In the genomic region with DNA sequence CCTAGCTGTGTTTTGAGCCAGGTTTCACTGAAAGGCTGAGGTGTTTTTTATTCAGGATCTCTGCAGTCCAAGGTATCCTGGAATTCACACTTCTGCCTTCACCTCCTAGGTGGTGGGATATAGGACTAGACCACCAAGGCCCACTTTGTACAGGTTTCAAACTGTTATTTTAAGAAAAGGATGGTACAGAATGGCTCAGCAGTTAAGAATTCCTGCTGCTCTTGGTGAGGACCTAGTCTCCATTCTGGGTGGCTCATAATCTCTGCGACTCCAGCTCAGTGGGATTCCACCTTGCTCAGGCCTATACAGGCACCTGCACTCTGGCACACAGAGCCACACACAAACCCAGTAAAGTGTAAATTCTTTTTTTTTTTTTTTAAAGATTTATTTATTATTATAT, we compare ENCODE assay signal across 16 mouse cellular contexts. TPM values are rescaled to one million over a fixed set of nuclear protein-coding genes. Genes with fewer than 3 reads are reported as not detected.
DNase-seq lines count a peak whose midpoint lies in the region; ATAC-seq and TF ChIP-seq lines count a peak whose summit lies in the region.
"Had no signal": no experiment of that assay in that cellular context is flagged by ENCODE, and none has a peak within 500 bp of the region (broad histone marks: within the 10 kb centered on the region; RNA-seq: fewer than 3 reads in every experiment).

No protein-coding gene starts in this region.

- no peaks in the 10 kb centered on the region for H3K9me3 ChIP-seq in erythroblast, embryonic 14.5 days (ENCODE audit: control insufficient read depth, low read length)
- no peaks in the 10 kb centered on the region for H3K9me3 ChIP-seq in intestine, embryonic 16.5 days (ENCODE audit: control insufficient read depth, low read length)
- no peaks in the 10 kb centered on the region for H3K9me3 ChIP-seq in intestine, postnatal 0 days (ENCODE audit: control insufficient read depth)
- H3K9me3 ChIP-seq in midbrain, embryonic 13.5 days = no peaks in the 10 kb centered on the region
- H3K9me3 ChIP-seq in midbrain, embryonic 14.5 days (ENCODE audit: control insufficient read depth, low read length) = no peaks in the 10 kb centered on the region
- H3K9me3 ChIP-seq in liver, embryonic 16.5 days (replicated peaks; ENCODE audit: control insufficient read depth, low read length) = no peaks in the 10 kb centered on the region
- H3K9me3 ChIP-seq: forebrain, embryonic 12.5 days; heart, embryonic 10.5 days; hindbrain, embryonic 12.5 days; midbrain, embryonic 12.5 days had no signal

- H3K4me1 ChIP-seq in erythroblast, embryonic 14.5 days (ENCODE audit: control insufficient read depth) = peaks cover 47% of the 10 kb centered on the region
- peaks cover 16% of the 10 kb centered on the region for H3K4me1 ChIP-seq in intestine, embryonic 16.5 days (ENCODE audit: control insufficient read depth, insufficient read depth, low read length)
- H3K4me1 ChIP-seq in intestine, postnatal 0 days (replicated peaks; ENCODE audit: control insufficient read depth, insufficient read depth, low read length) = no peaks in the 10 kb centered on the region
- H3K4me1 ChIP-seq in midbrain, embryonic 13.5 days (replicated peaks) = peaks cover 25% of the 10 kb centered on the region
- 0 out of 2 replicates have a peak, but pooled peaks cover 7% of the 10 kb centered on the region for H3K4me1 ChIP-seq in midbrain, embryonic 14.5 days (ENCODE audit: control insufficient read depth, insufficient read depth, low read length)
- H3K4me1 ChIP-seq in liver, embryonic 16.5 days (ENCODE audit: control insufficient read depth, low read depth, low read length) = peaks cover 35% of the 10 kb centered on the region

- H3K36me3 ChIP-seq in erythroblast, embryonic 14.5 days (ENCODE audit: control insufficient read depth) = peaks cover 61% of the 10 kb centered on the region
- H3K36me3 ChIP-seq in intestine, embryonic 16.5 days (ENCODE audit: control insufficient read depth, insufficient read depth, low read length) = 0 out of 2 replicates have a peak, but pooled peaks cover 3% of the 10 kb centered on the region
- H3K36me3 ChIP-seq in intestine, postnatal 0 days (ENCODE audit: control insufficient read depth, insufficient read depth) = peaks cover 13% of the 10 kb centered on the region
- peaks cover 22% of the 10 kb centered on the region for H3K36me3 ChIP-seq in midbrain, embryonic 13.5 days
- peaks cover 22% of the 10 kb centered on the region for H3K36me3 ChIP-seq in midbrain, embryonic 14.5 days (ENCODE audit: control insufficient read depth, insufficient read depth, low read length)
- peaks cover 27% of the 10 kb centered on the region for H3K36me3 ChIP-seq in liver, embryonic 16.5 days (ENCODE audit: control insufficient read depth, insufficient read depth)

- peak overlapping the region; percentile 36; the same call in 1 of the 2 replicates for H3K27ac ChIP-seq in intestine, embryonic 16.5 days (ENCODE audit: low read length)
- no peak overlapping the region for H3K27ac ChIP-seq in intestine, postnatal 0 days (ENCODE audit: low read depth, low read length)
- no peak overlapping the region for H3K27ac ChIP-seq in midbrain, embryonic 13.5 days
- H3K27ac ChIP-seq in midbrain, embryonic 14.5 days (replicated peaks; ENCODE audit: low read depth, low read length) = no peak overlapping the region
- H3K27ac ChIP-seq in liver, embryonic 16.5 days (ENCODE audit: low read length) = no peak overlapping the region
- H3K27ac ChIP-seq: forebrain, embryonic 12.5 days; heart, embryonic 10.5 days; hindbrain, embryonic 12.5 days; midbrain, embryonic 12.5 days had no signal

- no peak for ATAC-seq in erythroblast, adult 5-6 weeks (replicated peaks; ENCODE audit: low FRiP score, poor library complexity, severe bottlenecking)
- no peak for ATAC-seq in intestine, embryonic 16.5 days
- ATAC-seq in intestine, postnatal 0 days = no peak
- no peak for ATAC-seq in midbrain, embryonic 13.5 days
- no peak for ATAC-seq in midbrain, embryonic 14.5 days (ENCODE audit: low FRiP score, low TSS enrichment)
- ATAC-seq in liver, embryonic 16.5 days (ENCODE audit: low read depth) = no peak
- no peak for ATAC-seq in granulocyte monocyte progenitor cell, adult 5-6 weeks (replicated peaks; ENCODE audit: poor library complexity, severe bottlenecking)

- H3K9ac ChIP-seq in intestine, embryonic 16.5 days (ENCODE audit: low read depth, low read length) = no peak overlapping the region
- no peak overlapping the region for H3K9ac ChIP-seq in intestine, postnatal 0 days (ENCODE audit: low read depth, low read length)
- no peak overlapping the region for H3K9ac ChIP-seq in midbrain, embryonic 13.5 days (replicated peaks)
- H3K9ac ChIP-seq in midbrain, embryonic 14.5 days (replicated peaks; ENCODE audit: low read length) = no peak overlapping the region
- no peak overlapping the region for H3K9ac ChIP-seq in liver, embryonic 16.5 days (ENCODE audit: low read depth, low read length)
- H3K9ac ChIP-seq: forebrain, embryonic 12.5 days; hindbrain, embryonic 12.5 days; midbrain, embryonic 12.5 days had no signal

- WGBS in intestine, embryonic 16.5 days = 64% methylated on average over 1 of the region's 1 CpGs
- 72% methylated on average over 1 of the region's 1 CpGs for WGBS in intestine, postnatal 0 days
- WGBS in midbrain, embryonic 13.5 days = 80% methylated on average over 1 of the region's 1 CpGs
- WGBS in midbrain, embryonic 14.5 days = 81% methylated on average over 1 of the region's 1 CpGs
- 80% methylated on average over 1 of the region's 1 CpGs for WGBS in liver, embryonic 16.5 days (ENCODE audit: insufficient replicate concordance)

- no peak for TF ChIP-seq CTCF in intestine, postnatal 0 days (IDR thresholded peaks at IDR 0.05; ENCODE audit: low read depth)

- H3K27me3 ChIP-seq in erythroblast, embryonic 14.5 days (ENCODE audit: control insufficient read depth) = no peaks in the 10 kb centered on the region
- no peaks in the 10 kb centered on the region for H3K27me3 ChIP-seq in intestine, embryonic 16.5 days (replicated peaks; ENCODE audit: control insufficient read depth, insufficient read depth, low read length)
- no peaks in the 10 kb centered on the region for H3K27me3 ChIP-seq in intestine, postnatal 0 days (replicated peaks; ENCODE audit: control insufficient read depth, insufficient read depth, low read length)
- H3K27me3 ChIP-seq in midbrain, embryonic 13.5 days = no peaks in the 10 kb centered on the region
- H3K27me3 ChIP-seq in midbrain, embryonic 14.5 days (ENCODE audit: control insufficient read depth, insufficient read depth, low read length) = no peaks in the 10 kb centered on the region
- no peaks in the 10 kb centered on the region for H3K27me3 ChIP-seq in liver, embryonic 16.5 days (ENCODE audit: control insufficient read depth, insufficient read depth, low read depth, low read length)
- H3K27me3 ChIP-seq: forebrain, embryonic 12.5 days; hindbrain, embryonic 12.5 days; midbrain, embryonic 12.5 days had no signal

- peak overlapping the region; percentile 100 for H3K4me3 ChIP-seq in erythroblast, embryonic 14.5 days (replicated peaks)
- no peak overlapping the region for H3K4me3 ChIP-seq in intestine, embryonic 16.5 days (ENCODE audit: low read length)
- H3K4me3 ChIP-seq in intestine, postnatal 0 days (ENCODE audit: low read depth, low read length) = no peak overlapping the region
- H3K4me3 ChIP-seq in midbrain, embryonic 13.5 days (replicated peaks) = no peak overlapping the region
- no peak overlapping the region for H3K4me3 ChIP-seq in midbrain, embryonic 14.5 days (replicated peaks; ENCODE audit: low read depth, low read length)
- 0 out of 2 replicates have a peak overlapping the region, but pooled peaks have one; percentile 0 for H3K4me3 ChIP-seq in liver, embryonic 16.5 days (ENCODE audit: low read depth, low read length)
- H3K4me3 ChIP-seq: hindbrain, embryonic 12.5 days had no signal

- DNase-seq in midbrain, embryonic 14.5 days = no peak
- DNase-seq: cerebellum, postnatal 14 days; kidney, adult 18-20 months; lung, postnatal 36 days; right cerebral cortex, postnatal 25 days had no signal

- no peak overlapping the region for H3K4me2 ChIP-seq in intestine, embryonic 16.5 days (ENCODE audit: low read depth, low read length)
- H3K4me2 ChIP-seq in intestine, postnatal 0 days (replicated peaks; ENCODE audit: low read depth) = no peak overlapping the region
- 0 out of 2 replicates have a peak overlapping the region, but pooled peaks have one; percentile 32 for H3K4me2 ChIP-seq in midbrain, embryonic 13.5 days (replicated peaks)
- no peak overlapping the region for H3K4me2 ChIP-seq in midbrain, embryonic 14.5 days (ENCODE audit: low read length)
- peak overlapping the region; percentile 37 for H3K4me2 ChIP-seq in liver, embryonic 16.5 days (ENCODE audit: low read depth, low read length)

RNA-seq across cellular contexts. Expression of a gene that starts 3.6 kb away (rescaled TPM):
- 0.77 and 0.97 TPM in 2 replicates for polyA plus RNA-seq in erythroblast, embryonic 14.5 days (2012)
- total RNA-seq in erythroblast, adult 5-6 weeks (2015; ENCODE audit: low replicate concordance) = 43.1 and 58.4 TPM in 2 replicates
- total RNA-seq in erythroblast, adult 5-6 weeks (2017; ENCODE audit: low replicate concordance) = 94.0 and 130 TPM in 2 replicates
- 49.6 and 52.8 TPM in 2 replicates for polyA plus RNA-seq in intestine, embryonic 16.5 days (2015; fragmentation: Nextera tagmentation; extraction: Ambion mirVana)
- polyA plus RNA-seq in intestine, postnatal 0 days (2015; fragmentation: Nextera tagmentation; extraction: Ambion mirVana) = 16.7 and 17.0 TPM in 2 replicates
- polyA plus RNA-seq in midbrain, embryonic 13.5 days (2015; fragmentation: Nextera tagmentation; extraction: Ambion mirVana) = 86.6 and 89.4 TPM in 2 replicates
- polyA plus RNA-seq in midbrain, embryonic 14.5 days (2014; fragmentation: Nextera tagmentation; extraction: Ambion mirVana) = 69.0 and 110 TPM in 2 replicates
- 33.0 and 36.3 TPM in 2 replicates for polyA plus RNA-seq in liver, embryonic 16.5 days (2015; fragmentation: Nextera tagmentation; extraction: Ambion mirVana)
- total RNA-seq in granulocyte monocyte progenitor cell, adult 5-6 weeks (2014; fragmentation: Nextera tagmentation) = 99.8 and 102 TPM in 2 replicates
- 272 and 274 TPM in 2 replicates for total RNA-seq in granulocyte monocyte progenitor cell, adult 5-6 weeks (2017)

RNA-seq across cellular contexts. Expression of a gene that starts 47.2 kb away (rescaled TPM):
- 0.13 and 0.22 TPM in 2 replicates for polyA plus RNA-seq in erythroblast, embryonic 14.5 days (2012)
- total RNA-seq in erythroblast, adult 5-6 weeks (2015; ENCODE audit: low replicate concordance) = 26.5 and 35.5 TPM in 2 replicates
- 32.8 and 38.6 TPM in 2 replicates for total RNA-seq in erythroblast, adult 5-6 weeks (2017; ENCODE audit: low replicate concordance)
- polyA plus RNA-seq in intestine, embryonic 16.5 days (2015; fragmentation: Nextera tagmentation; extraction: Ambion mirVana) = 12.9 and 16.9 TPM in 2 replicates
- 13.4 and 17.6 TPM in 2 replicates for polyA plus RNA-seq in intestine, postnatal 0 days (2015; fragmentation: Nextera tagmentation; extraction: Ambion mirVana)
- 31.3 and 36.2 TPM in 2 replicates for polyA plus RNA-seq in midbrain, embryonic 13.5 days (2015; fragmentation: Nextera tagmentation; extraction: Ambion mirVana)
- polyA plus RNA-seq in midbrain, embryonic 14.5 days (2014; fragmentation: Nextera tagmentation; extraction: Ambion mirVana) = 57.8 and 59.8 TPM in 2 replicates
- polyA plus RNA-seq in liver, embryonic 16.5 days (2015; fragmentation: Nextera tagmentation; extraction: Ambion mirVana) = 6.4 and 7.3 TPM in 2 replicates
- total RNA-seq in granulocyte monocyte progenitor cell, adult 5-6 weeks (2014; fragmentation: Nextera tagmentation) = 59.9 and 62.7 TPM in 2 replicates
- 46.4 and 50.7 TPM in 2 replicates for total RNA-seq in granulocyte monocyte progenitor cell, adult 5-6 weeks (2017)

Comparison
In these comparisons a context has a peak if more than half of its experiments do, and no peak if none do; other contexts are left out.
1. H3K4me2 ChIP-seq: peak in midbrain, embryonic 13.5 days (single experiment) and liver, embryonic 16.5 days (single experiment); none in intestine, embryonic 16.5 days (single experiment), intestine, postnatal 0 days (single experiment) and midbrain, embryonic 14.5 days (single experiment).
2. H3K4me3 ChIP-seq: peak in erythroblast, embryonic 14.5 days (single experiment) and liver, embryonic 16.5 days (single experiment); none in intestine, embryonic 16.5 days (single experiment), intestine, postnatal 0 days (single experiment), midbrain, embryonic 13.5 days (single experiment) and midbrain, embryonic 14.5 days (single experiment).